Comparison of ENCODE assay signal across 8 mouse cellular contexts in genomic region chr16:92565708-92566107, GRCm38 (mm10).
A peak's percentile ranks its signal among the peaks of the same experiment; 100 is the strongest.
DNase-seq lines count a peak whose midpoint lies in the region; ATAC-seq and TF ChIP-seq lines count a peak whose summit lies in the region.

No protein-coding gene starts in this region.

- DNase-seq in B cell, adult 2 months = peak; percentile 85 to 86
- DNase-seq in adrenal gland, postnatal 14 days = peak; percentile 86
- peak; percentile 89 for DNase-seq in embryonic facial prominence, embryonic 10.5 days (ENCODE audit: low spot score)
- peak; percentile 89 for DNase-seq in kidney, postnatal 0 days (ENCODE audit: low spot score)
- peak; percentile 52 for DNase-seq in liver, adult 2 months (ENCODE audit: extremely low read depth, low read depth, low spot score)
- DNase-seq in neural tube, embryonic 10.5 days (ENCODE audit: extremely low spot score, low spot score) = peak; percentile 90

- no peak overlapping the region for H3K9ac ChIP-seq in kidney, postnatal 0 days (ENCODE audit: low read depth, low read length)
- H3K9ac ChIP-seq in liver, adult 2 months (ENCODE audit: low read depth, low read length) = no peak overlapping the region
- no peak overlapping the region for H3K9ac ChIP-seq in stomach, embryonic 15.5 days

- no peaks in the 10 kb centered on the region for H3K79me2 ChIP-seq in liver, adult 2 months (ENCODE audit: control insufficient read depth, insufficient read depth, low read length)

- H3K4me1 ChIP-seq in embryonic facial prominence, embryonic 10.5 days = peaks cover 14% of the 10 kb centered on the region
- 0 out of 2 replicates have a peak, but pooled peaks cover 4% of the 10 kb centered on the region for H3K4me1 ChIP-seq in kidney, postnatal 0 days (replicated peaks; ENCODE audit: insufficient read depth, low read length)
- no peaks in the 10 kb centered on the region for H3K4me1 ChIP-seq in liver, adult 2 months (ENCODE audit: control insufficient read depth, insufficient read depth, low read length)
- peaks cover 5% of the 10 kb centered on the region; the same call in 1 of the 2 replicates for H3K4me1 ChIP-seq in stomach, embryonic 15.5 days

- TF ChIP-seq CTCF in kidney, postnatal 0 days (IDR thresholded peaks at IDR 0.05; ENCODE audit: low read depth) = peak; percentile 98
- TF ChIP-seq CTCF in liver, adult 2 months (IDR thresholded peaks at IDR 0.05; ENCODE audit: low read depth, low read length) = peak; percentile 92

- H3K4me3 ChIP-seq in embryonic facial prominence, embryonic 10.5 days = no peak overlapping the region
- no peak overlapping the region for H3K4me3 ChIP-seq in kidney, postnatal 0 days (replicated peaks; ENCODE audit: low read depth, low read length)
- no peak overlapping the region for H3K4me3 ChIP-seq in liver, adult 2 months (ENCODE audit: insufficient read depth, low read depth, low read length)
- no peak overlapping the region for H3K4me3 ChIP-seq in stomach, embryonic 15.5 days (replicated peaks)

- WGBS in embryonic facial prominence, embryonic 10.5 days = 4% methylated on average over 6 of the region's 6 CpGs
- WGBS in kidney, postnatal 0 days = 2% methylated on average over 6 of the region's 6 CpGs
- 3% methylated on average over 6 of the region's 6 CpGs for WGBS in liver, adult 2 months
- 1% methylated on average over 6 of the region's 6 CpGs for WGBS in stomach, embryonic 15.5 days

- H3K9me3 ChIP-seq in embryonic facial prominence, embryonic 10.5 days = no peaks in the 10 kb centered on the region
- H3K9me3 ChIP-seq in kidney, postnatal 0 days (replicated peaks; ENCODE audit: low read length) = no peaks in the 10 kb centered on the region
- no peaks in the 10 kb centered on the region for H3K9me3 ChIP-seq in stomach, embryonic 15.5 days

- H3K4me2 ChIP-seq in kidney, postnatal 0 days (ENCODE audit: low read length) = peak overlapping the region; percentile 38
- H3K4me2 ChIP-seq in stomach, embryonic 15.5 days = peak overlapping the region; percentile 37

- peaks cover 27% of the 10 kb centered on the region for H3K27me3 ChIP-seq in embryonic facial prominence, embryonic 10.5 days (replicated peaks; ENCODE audit: low read depth, poor library complexity, severe bottlenecking)
- no peaks in the 10 kb centered on the region for H3K27me3 ChIP-seq in kidney, postnatal 0 days (ENCODE audit: insufficient read depth, low read length)
- H3K27me3 ChIP-seq in liver, adult 2 months (ENCODE audit: control insufficient read depth, insufficient read depth, low read length) = no peaks in the 10 kb centered on the region
- no peaks in the 10 kb centered on the region for H3K27me3 ChIP-seq in stomach, embryonic 15.5 days (replicated peaks)

- H3K27ac ChIP-seq in embryonic facial prominence, embryonic 10.5 days (replicated peaks) = no peak overlapping the region
- H3K27ac ChIP-seq in kidney, postnatal 0 days = no peak overlapping the region
- no peak overlapping the region for H3K27ac ChIP-seq in liver, adult 2 months (replicated peaks; ENCODE audit: insufficient read depth, low read depth, low read length)
- no peak overlapping the region for H3K27ac ChIP-seq in stomach, embryonic 15.5 days

- H3K36me3 ChIP-seq in embryonic facial prominence, embryonic 10.5 days (replicated peaks) = no peaks in the 10 kb centered on the region
- no peaks in the 10 kb centered on the region for H3K36me3 ChIP-seq in kidney, postnatal 0 days (ENCODE audit: insufficient read depth, low read length)
- H3K36me3 ChIP-seq in liver, adult 2 months (ENCODE audit: control insufficient read depth, insufficient read depth, low read length) = no peaks in the 10 kb centered on the region
- H3K36me3 ChIP-seq in stomach, embryonic 15.5 days = no peaks in the 10 kb centered on the region

- peak; percentile 95 for ATAC-seq in granulocyte monocyte progenitor cell, adult 5-6 weeks (replicated peaks; ENCODE audit: poor library complexity, severe bottlenecking)
- ATAC-seq in kidney, postnatal 0 days (replicated peaks; ENCODE audit: low FRiP score, low read depth) = 0 out of 2 replicates have a peak, but pooled peaks have one; percentile 43
- ATAC-seq in stomach, embryonic 15.5 days (ENCODE audit: insufficient read depth, low FRiP score, low read depth) = 0 out of 2 replicates have a peak, but pooled peaks have one; percentile 27

- TF ChIP-seq POLR2A in liver, adult 2 months (IDR thresholded peaks at IDR 0.05; ENCODE audit: extremely low read depth, insufficient read depth, low read length) = no peak

Comparison
In these comparisons a context has a peak if more than half of its experiments do, and no peak if none do; other contexts are left out.
1. ATAC-seq: peak in every context shown above with its lines; median percentile 95 in granulocyte monocyte progenitor cell, adult 5-6 weeks; 43 in kidney, postnatal 0 days; 27 in stomach, embryonic 15.5 days.